Mouse (Mus musculus) neural tube, embryonic 15.5 days (tissue): ENCODE results near the gene Slc39a7. TPM values are rescaled to one million over a fixed set of nuclear protein-coding genes. Genes with fewer than 3 reads are reported as not detected.
A peak's percentile ranks its signal among the peaks of the same experiment; 100 is the strongest.

ENCODE experiments used
- ATAC-seq: fragments of 200-750 bp; cut with Nextera tagmentation; 2 replicates; pipeline ENCODE4 v1.8.0; 2017; ENCODE audit warnings: mild to moderate bottlenecking, moderate TSS enrichment, moderate library complexity; ENCODE audit not compliant: low FRiP score
- H3K27ac ChIP-seq: fragments of 300-500 bp; sonication (generic); replicated peaks from 2 replicates; pipeline ENCODE4 v1.5.1; 2015; ENCODE audit warnings: mild to moderate bottlenecking, inconsistent platforms
- H3K27me3 ChIP-seq: fragments of 300-500 bp; sonication (generic); replicated peaks from 2 replicates; pipeline ENCODE4 v1.6.1; 2015; ENCODE audit warnings: inconsistent platforms
- H3K36me3 ChIP-seq: fragments of 300-500 bp; sonication (generic); 2 replicates; pipeline ENCODE4 v1.6.1; 2015; ENCODE audit warnings: inconsistent platforms
- H3K4me1 ChIP-seq: fragments of 300-500 bp; sonication (generic); 2 replicates; pipeline ENCODE4 v1.6.1; 2015; ENCODE audit warnings: inconsistent platforms
- H3K4me2 ChIP-seq: fragments of 300-500 bp; sonication (generic); 2 replicates; pipeline ENCODE4 v1.6.1; 2015; ENCODE audit warnings: inconsistent platforms, mild to moderate bottlenecking, moderate library complexity
- H3K4me3 ChIP-seq: fragments of 300-500 bp; sonication (generic); replicated peaks from 2 replicates; pipeline ENCODE4 v1.5.1; 2015; ENCODE audit warnings: mild to moderate bottlenecking, inconsistent platforms
- H3K9ac ChIP-seq: fragments of 300-500 bp; sonication (generic); replicated peaks from 2 replicates; pipeline ENCODE4 v1.6.1; 2015; ENCODE audit warnings: mild to moderate bottlenecking, inconsistent platforms
- H3K9me3 ChIP-seq: fragments of 300-500 bp; sonication (generic); replicated peaks from 2 replicates; pipeline ENCODE4 v1.6.1; 2016; ENCODE audit warnings: inconsistent platforms
- WGBS: fragments of 180-500 bp; shearing (Covaris S2); methylation state at CpG from one replicate; pipeline ENCODE4 v1.1.7; 2015; ENCODE audit warnings: mixed read lengths; 5-methylcytosine and 5-hydroxymethylcytosine counted together
- polyA plus RNA-seq: library from polyadenylated mRNA; unstranded; fragments of >200 nt; fragmentation: Nextera tagmentation; extraction: Ambion mirVana; gene quantifications from 2 replicates; pipeline ENCODE4 v1.2.1, GENCODE M21; 2015

Gene Slc39a7
- polyA plus RNA-seq, 1 experiment from 2014 or later = 170 TPM

GRCm38 (mm10) chr17:34039562-34040450 lies 8.3 kb upstream of the Slc39a7 start:
- ATAC-seq = peak; percentile 11; the same call in 1 of the 2 replicates
- Histone ChIP-seq H3K4me2 (peak overlapping the region; percentile 65), H3K9me3 (no peaks in the 10 kb centered on the region), H3K27me3 (no peaks in the 10 kb centered on the region), H3K36me3 (peaks cover 28% of the 10 kb centered on the region), H3K4me1 (peaks cover 40% of the 10 kb centered on the region), H3K4me3 (peak overlapping the region; percentile 35), H3K27ac (no peak overlapping the region; the same call in 1 of the 2 replicates), H3K9ac (peak overlapping the region; percentile 48)
- WGBS = 27% methylated on average over 17 of the region's 17 CpGs

GRCm38 (mm10) chr17:34038878-34039561 lies 7.5 kb upstream of the Slc39a7 start, which contains the start of gene Col11a2:
Gene Col11a2 (plus strand): TSS chr17:34039437.
- Histone ChIP-seq H3K9me3 (no peaks in the 10 kb centered on the region), H3K36me3 (peaks cover 32% of the 10 kb centered on the region), H3K27me3 (no peaks in the 10 kb centered on the region), H3K4me1 (peaks cover 41% of the 10 kb centered on the region), H3K27ac (peak within 1 kb of the TSS; percentile 28; the same call in 1 of the 2 replicates), H3K9ac (peak within 1 kb of the TSS; percentile 48), H3K4me2 (peak within 1 kb of the TSS; percentile 65), H3K4me3 (peak within 1 kb of the TSS; percentile 35)
- WGBS = 4% methylated on average over 28 of the region's 28 CpGs
- ATAC-seq = peak; percentile 68

- peak overlapping the region; percentile 35 for H3K4me3 ChIP-seq
- H3K9me3 ChIP-seq = no peaks in the 10 kb centered on the region
- H3K27ac ChIP-seq = peak overlapping the region; percentile 28; the same call in 1 of the 2 replicates
- 7% methylated on average over 20 of the region's 21 CpGs for WGBS
- no peaks in the 10 kb centered on the region for H3K27me3 ChIP-seq
- H3K9ac ChIP-seq = peak overlapping the region; percentile 48
- peak overlapping the region; percentile 65 for H3K4me2 ChIP-seq
- peaks cover 32% of the 10 kb centered on the region for H3K36me3 ChIP-seq
- ATAC-seq = peak; percentile 37
- H3K4me1 ChIP-seq = peaks cover 47% of the 10 kb centered on the region
Observed at GRCm38 (mm10) chr17:34038440-34038839, 7.0 kb upstream of the Slc39a7 start.

- ATAC-seq = no peak
- Histone ChIP-seq H3K4me3 (no peak overlapping the region), H3K4me1 (peaks cover 59% of the 10 kb centered on the region), H3K27me3 (no peaks in the 10 kb centered on the region), H3K4me2 (no peak overlapping the region), H3K9ac (no peak overlapping the region), H3K9me3 (no peaks in the 10 kb centered on the region), H3K36me3 (peaks cover 32% of the 10 kb centered on the region), H3K27ac (no peak overlapping the region)
- 94% methylated on average over 7 of the region's 7 CpGs for WGBS
Observed at GRCm38 (mm10) chr17:34037241-34037640, 5.8 kb upstream of the Slc39a7 start.

GRCm38 (mm10) chr17:34036647-34037046 lies 5.2 kb upstream of the Slc39a7 start:
- no peak overlapping the region for H3K27ac ChIP-seq
- no peaks in the 10 kb centered on the region for H3K27me3 ChIP-seq
- H3K4me1 ChIP-seq = peaks cover 57% of the 10 kb centered on the region
- peaks cover 32% of the 10 kb centered on the region for H3K36me3 ChIP-seq
- ATAC-seq = no peak
- no peak overlapping the region for H3K4me3 ChIP-seq
- no peak overlapping the region for H3K4me2 ChIP-seq
- no peak overlapping the region for H3K9ac ChIP-seq
- WGBS = 78% methylated on average over 10 of the region's 10 CpGs
- no peaks in the 10 kb centered on the region for H3K9me3 ChIP-seq

- H3K4me1 ChIP-seq = peaks cover 50% of the 10 kb centered on the region
- H3K27me3 ChIP-seq = no peaks in the 10 kb centered on the region
- no peak overlapping the region for H3K27ac ChIP-seq
- ATAC-seq = no peak
- H3K4me2 ChIP-seq = no peak overlapping the region
- no peak overlapping the region for H3K4me3 ChIP-seq
- WGBS = 93% methylated on average over 9 of the region's 9 CpGs
- H3K36me3 ChIP-seq = peaks cover 32% of the 10 kb centered on the region
- no peaks in the 10 kb centered on the region for H3K9me3 ChIP-seq
- no peak overlapping the region for H3K9ac ChIP-seq
Observed at GRCm38 (mm10) chr17:34035517-34035916, 4.0 kb upstream of the Slc39a7 start.

GRCm38 (mm10) chr17:34034064-34034463 lies 2.6 kb upstream of the Slc39a7 start:
- H3K9ac ChIP-seq = no peak overlapping the region
- no peak overlapping the region for H3K27ac ChIP-seq
- H3K4me2 ChIP-seq = no peak overlapping the region
- H3K36me3 ChIP-seq = peaks cover 44% of the 10 kb centered on the region
- H3K4me3 ChIP-seq = no peak overlapping the region
- no peaks in the 10 kb centered on the region for H3K9me3 ChIP-seq
- no peak for ATAC-seq
- 79% methylated on average over 10 of the region's 10 CpGs for WGBS
- H3K27me3 ChIP-seq = no peaks in the 10 kb centered on the region
- peaks cover 52% of the 10 kb centered on the region for H3K4me1 ChIP-seq

- Histone ChIP-seq H3K9ac (peak overlapping the region; percentile 93; the same call in 1 of the 2 replicates), H3K36me3 (peaks cover 50% of the 10 kb centered on the region), H3K4me1 (peaks cover 52% of the 10 kb centered on the region), H3K27me3 (no peaks in the 10 kb centered on the region), H3K27ac (no peak overlapping the region), H3K9me3 (no peaks in the 10 kb centered on the region), H3K4me3 (peak overlapping the region; percentile 85), H3K4me2 (peak overlapping the region; percentile 98)
- WGBS = 92% methylated on average over 9 of the region's 9 CpGs
- ATAC-seq = no peak
Observed at GRCm38 (mm10) chr17:34033441-34033840, 2.0 kb upstream of the Slc39a7 start.

- no peaks in the 10 kb centered on the region for H3K27me3 ChIP-seq
- peaks cover 49% of the 10 kb centered on the region for H3K36me3 ChIP-seq
- peaks cover 52% of the 10 kb centered on the region for H3K4me1 ChIP-seq
- WGBS = 65% methylated on average over 9 of the region's 9 CpGs
- peak overlapping the region; percentile 98 for H3K4me2 ChIP-seq
- no peaks in the 10 kb centered on the region for H3K9me3 ChIP-seq
- peak overlapping the region; percentile 100 for H3K27ac ChIP-seq
- H3K9ac ChIP-seq = peak overlapping the region; percentile 93
- peak overlapping the region; percentile 85 for H3K4me3 ChIP-seq
- no peak for ATAC-seq
Observed at GRCm38 (mm10) chr17:34032806-34033205, 1.3 kb upstream of the Slc39a7 start.

- Histone ChIP-seq H3K4me3 (peak overlapping the region; percentile 85), H3K9me3 (no peaks in the 10 kb centered on the region), H3K4me2 (peak overlapping the region; percentile 98), H3K4me1 (peaks cover 56% of the 10 kb centered on the region), H3K9ac (peak overlapping the region; percentile 93), H3K27ac (peak overlapping the region; percentile 100), H3K36me3 (peaks cover 43% of the 10 kb centered on the region), H3K27me3 (no peaks in the 10 kb centered on the region)
- ATAC-seq = peak; percentile 9; the same call in 1 of the 2 replicates
- WGBS = 0% methylated on average over 40 of the region's 48 CpGs
Observed at GRCm38 (mm10) chr17:34032174-34032632, 721 bp upstream of the Slc39a7 start.

- Histone ChIP-seq H3K27ac (peak overlapping the region; percentile 100), H3K9ac (peak overlapping the region; percentile 93), H3K4me3 (peak overlapping the region; percentile 85), H3K4me2 (peak overlapping the region; percentile 98), H3K36me3 (peaks cover 30% of the 10 kb centered on the region), H3K27me3 (no peaks in the 10 kb centered on the region), H3K4me1 (peaks cover 69% of the 10 kb centered on the region), H3K9me3 (no peaks in the 10 kb centered on the region)
- 7% methylated on average over 20 of the region's 20 CpGs for WGBS
- no peak for ATAC-seq
Observed at GRCm38 (mm10) chr17:34030861-34031326, 588 bp downstream of the Slc39a7 start.
